Mouse (Mus musculus): ENCODE data around the gene Sowahc.

The Sowahc gene

GRCm38 (mm10) chr10:59221473-59222270 lies at the start of gene Sowahc, which contains the start of gene Sept10:
Sowahc (plus strand) TSS chr10:59221953.
Sept10 (minus strand) TSS chr10:59221847.
- DNase-seq: peak; percentile 96

GRCm38 (mm10) chr10:59172539-59172938 lies 49.2 kb upstream of the Sowahc start:
- no peak for DNase-seq

GRCm38 (mm10) chr10:59179620-59180019 lies 42.1 kb upstream of the Sowahc start:
- DNase-seq: no peak

- no peak for DNase-seq
Measured at GRCm38 (mm10) chr10:59182306-59182705, 39.4 kb upstream of the Sowahc start.

GRCm38 (mm10) chr10:59194891-59195290 lies 26.9 kb upstream of the Sowahc start:
- no peak for DNase-seq

- no peak for DNase-seq
Measured at GRCm38 (mm10) chr10:59196763-59197162, 25.0 kb upstream of the Sowahc start.

- DNase-seq: no peak
Measured at GRCm38 (mm10) chr10:59200011-59200410, 21.7 kb upstream of the Sowahc start.

GRCm38 (mm10) chr10:59220824-59221472 lies 805 bp upstream of the Sowahc start:
- no peak for DNase-seq

GRCm38 (mm10) chr10:59222271-59223101 lies 733 bp downstream of the Sowahc start:
- DNase-seq: peak; percentile 55

- DNase-seq: no peak
Measured at GRCm38 (mm10) chr10:59223301-59223700, 1.5 kb downstream of the Sowahc start.

- DNase-seq: no peak
Measured at GRCm38 (mm10) chr10:59223890-59224289, 2.1 kb downstream of the Sowahc start.

GRCm38 (mm10) chr10:59225137-59225536 lies 3.4 kb downstream of the Sowahc start:
- DNase-seq: no peak

GRCm38 (mm10) chr10:59229205-59229820 lies 7.6 kb downstream of the Sowahc start:
- no peak for DNase-seq

- no peak for DNase-seq
Measured at GRCm38 (mm10) chr10:59235227-59235626, 13.5 kb downstream of the Sowahc start.

GRCm38 (mm10) chr10:59235847-59236246 lies 14.1 kb downstream of the Sowahc start:
- DNase-seq: no peak

- no peak for DNase-seq
Measured at GRCm38 (mm10) chr10:59236486-59236885, 14.7 kb downstream of the Sowahc start.

- DNase-seq: no peak
Measured at GRCm38 (mm10) chr10:59237757-59238156, 16.0 kb downstream of the Sowahc start.

- no peak for DNase-seq
Measured at GRCm38 (mm10) chr10:59241141-59241541, 19.4 kb downstream of the Sowahc start.

- DNase-seq: no peak
Measured at GRCm38 (mm10) chr10:59249531-59249930, 27.8 kb downstream of the Sowahc start.

- no peak for DNase-seq
Measured at GRCm38 (mm10) chr10:59250679-59251078, 28.9 kb downstream of the Sowahc start.

- DNase-seq: no peak
Measured at GRCm38 (mm10) chr10:59251980-59252379, 30.2 kb downstream of the Sowahc start.

- no peak for DNase-seq
Measured at GRCm38 (mm10) chr10:59252396-59252795, 30.6 kb downstream of the Sowahc start.

GRCm38 (mm10) chr10:59253541-59254079 lies 31.9 kb downstream of the Sowahc start:
- DNase-seq: no peak
